Mouse (Mus musculus): ENCODE data around the gene Thtpa. TPM values are rescaled to one million over a fixed set of nuclear protein-coding genes. Genes with fewer than 3 reads are reported as not detected.
A peak's percentile ranks its signal among the peaks of the same experiment; 100 is the strongest.

The Thtpa gene
- polyA plus RNA-seq, 1 experiment from 2014 or later, result 11.8 TPM

DNA sequence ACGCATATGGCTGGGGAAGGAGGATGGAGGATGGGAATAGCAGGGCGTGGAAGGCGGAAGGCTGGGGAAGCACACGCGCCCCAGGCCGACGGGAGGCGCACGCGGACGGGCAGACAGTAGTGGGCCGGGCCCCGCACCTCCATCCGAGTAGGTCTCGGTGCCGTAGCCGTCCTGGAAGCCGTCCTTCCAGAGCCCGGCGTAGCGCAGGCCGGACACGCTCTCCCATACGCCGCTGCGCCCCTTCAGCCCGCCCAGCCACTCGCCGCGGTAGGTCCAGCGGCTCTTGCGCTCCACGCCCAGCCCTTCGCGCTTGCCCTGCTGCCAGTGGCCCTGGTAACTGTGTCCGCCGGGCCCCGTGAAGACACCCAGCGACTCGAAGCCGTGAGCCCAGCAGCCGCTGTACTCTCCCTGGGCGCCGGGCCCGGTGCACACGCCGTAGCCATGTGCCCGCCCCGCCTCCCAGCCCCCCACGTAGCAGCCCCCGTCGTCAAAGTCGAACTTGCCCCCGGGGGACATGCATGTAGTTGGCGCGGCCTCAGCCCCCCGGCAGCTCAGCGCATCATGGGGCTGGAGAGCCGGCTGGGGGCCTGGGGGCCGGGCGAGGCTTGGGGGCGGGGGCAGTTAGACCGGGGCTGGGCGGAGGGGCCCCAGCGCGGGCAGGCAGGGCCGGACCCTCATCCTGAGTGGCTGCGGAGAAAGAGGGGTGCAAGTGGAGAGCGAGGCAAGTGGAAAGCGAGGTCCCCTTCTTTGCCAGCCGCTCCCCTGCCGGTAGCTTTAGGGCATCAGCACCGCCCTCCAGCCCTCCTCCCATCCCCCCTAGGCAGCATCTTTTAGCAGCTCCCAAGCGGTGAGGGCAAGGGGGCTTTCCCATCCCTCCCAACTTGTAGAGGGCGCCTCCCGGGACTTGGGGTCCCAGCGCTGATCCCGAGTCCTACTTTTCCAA is 20.4 kb downstream of the Thtpa start:
- TF ChIP-seq EP300 (optimal IDR thresholded peaks at IDR 0.05) (no peak), CTCF (IDR thresholded peaks at IDR 0.05; ENCODE audit: low read depth) (peak; percentile 59)
- 1% methylated on average over 44 of the region's 78 CpGs for WGBS
- Histone ChIP-seq H3K4me2 (replicated peaks; ENCODE audit: low read depth) (peak overlapping the region; percentile 100), H3K4me1 (replicated peaks; ENCODE audit: control insufficient read depth, insufficient read depth) (peaks cover 4% of the 10 kb centered on the region; the same call in 1 of the 2 replicates), H3K9ac (ENCODE audit: low read length) (peak overlapping the region; percentile 62), H3K4me3 (ENCODE audit: low read depth, low read length) (peak overlapping the region; percentile 57), H3K27ac (replicated peaks) (no peak overlapping the region), H3K9me3 (ENCODE audit: control insufficient read depth, low read length) (no peaks in the 10 kb centered on the region), H3K36me3 (ENCODE audit: control insufficient read depth, insufficient read depth, low read length) (no peaks in the 10 kb centered on the region), H3K27me3 (ENCODE audit: control insufficient read depth, insufficient read depth, low read length) (peaks cover 6% of the 10 kb centered on the region; the same call in 1 of the 2 replicates)
- ATAC-seq (ENCODE audit: low FRiP score, low TSS enrichment) (peak; percentile 70), DNase-seq (ENCODE audit: low spot score) (peak; percentile 70)

DNA sequence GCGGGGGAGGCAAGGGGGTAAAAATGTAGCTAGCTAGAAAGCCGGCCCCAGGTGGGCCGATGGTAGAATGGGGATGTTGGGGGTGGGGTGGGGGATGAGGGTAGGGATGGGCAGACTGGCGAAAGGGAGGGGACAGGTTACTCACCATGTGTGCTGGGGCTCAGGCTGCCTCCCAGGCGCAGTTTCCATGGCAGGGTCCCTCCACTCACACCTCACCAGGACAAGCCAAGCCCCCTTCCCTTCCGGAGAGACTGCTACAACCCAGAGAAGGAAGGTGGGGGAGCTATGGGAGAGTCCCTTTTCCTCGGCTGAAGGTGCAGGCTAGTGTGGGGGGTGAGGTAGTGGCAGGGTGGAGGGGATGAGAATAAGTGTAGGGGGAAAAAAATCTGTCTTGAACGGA is 21.3 kb downstream of the Thtpa start:
- Histone ChIP-seq H3K9ac (ENCODE audit: low read length) (no peak overlapping the region), H3K27me3 (ENCODE audit: control insufficient read depth, insufficient read depth, low read length) (peaks cover 6% of the 10 kb centered on the region; the same call in 1 of the 2 replicates), H3K4me3 (ENCODE audit: low read depth, low read length) (peak overlapping the region; percentile 57), H3K27ac (replicated peaks) (no peak overlapping the region), H3K36me3 (ENCODE audit: control insufficient read depth, insufficient read depth, low read length) (no peaks in the 10 kb centered on the region), H3K9me3 (ENCODE audit: control insufficient read depth, low read length) (no peaks in the 10 kb centered on the region), H3K4me1 (replicated peaks; ENCODE audit: control insufficient read depth, insufficient read depth) (peaks cover 4% of the 10 kb centered on the region; the same call in 1 of the 2 replicates), H3K4me2 (replicated peaks; ENCODE audit: low read depth) (peak overlapping the region; percentile 100)
- DNase-seq (ENCODE audit: low spot score), result no peak
- TF ChIP-seq EP300 (optimal IDR thresholded peaks at IDR 0.05) (no peak), CTCF (IDR thresholded peaks at IDR 0.05; ENCODE audit: low read depth) (no peak)
- ATAC-seq (ENCODE audit: low FRiP score, low TSS enrichment), result no peak
- 2% methylated on average over 8 of the region's 8 CpGs for WGBS

DNA sequence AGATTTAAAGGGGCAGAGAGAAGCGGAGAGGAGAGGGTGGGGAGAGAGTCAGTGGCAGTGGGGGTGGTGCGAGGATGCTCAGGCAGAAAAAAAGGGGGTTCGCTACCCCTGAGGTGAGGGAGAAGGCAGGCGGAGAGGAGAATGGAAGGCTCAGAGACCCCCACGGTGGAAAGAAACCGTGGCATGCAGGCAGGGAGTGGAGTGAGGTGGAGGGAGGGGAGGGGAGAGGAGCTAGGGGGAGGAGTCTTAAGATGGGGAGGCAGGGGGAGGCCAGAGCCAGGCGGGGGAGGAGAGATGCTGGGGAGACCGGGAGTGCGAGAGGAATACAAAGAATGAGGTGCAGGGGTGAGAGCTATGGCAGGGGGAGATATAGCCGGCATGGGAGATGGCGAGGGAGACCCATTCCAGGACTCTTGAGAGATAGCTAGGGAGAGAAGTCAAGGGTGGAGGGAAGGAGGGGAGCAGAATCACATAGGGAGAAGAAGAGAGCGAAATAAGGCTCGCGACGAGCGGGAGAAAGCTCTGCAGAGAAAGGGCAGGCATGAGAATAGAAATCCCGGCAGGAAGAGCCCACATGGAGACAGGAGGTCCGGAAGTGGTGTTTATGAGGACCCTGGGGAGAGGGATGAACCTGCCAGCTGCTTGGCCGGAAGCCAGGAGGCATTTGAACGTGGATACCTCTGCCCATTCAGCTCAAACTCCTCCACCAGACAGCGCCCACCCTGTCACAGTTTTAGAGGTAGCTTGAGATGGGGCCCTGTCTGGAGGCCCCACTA is 22.0 kb downstream of the Thtpa start, which contains the start of gene Jph4:
Jph4 (minus strand) TSS at position 511 of the 776 bp plus-strand sequence.
- peak within 1 kb of the TSS; percentile 100 for H3K4me2 ChIP-seq (replicated peaks; ENCODE audit: low read depth)
- TF ChIP-seq EP300 (optimal IDR thresholded peaks at IDR 0.05) (no peak), CTCF (IDR thresholded peaks at IDR 0.05; ENCODE audit: low read depth) (no peak)
- no peak within 1 kb of the TSS; the same call in 1 of the 2 replicates for H3K27ac ChIP-seq (replicated peaks)
- DNase-seq (ENCODE audit: low spot score), result no peak
- no peaks in the 10 kb centered on the region for H3K9me3 ChIP-seq (ENCODE audit: control insufficient read depth, low read length)
- H3K4me1 ChIP-seq (replicated peaks; ENCODE audit: control insufficient read depth, insufficient read depth), result peaks cover 4% of the 10 kb centered on the region; the same call in 1 of the 2 replicates
- H3K9ac ChIP-seq (ENCODE audit: low read length), result no peak within 1 kb of the TSS
- H3K36me3 ChIP-seq (ENCODE audit: control insufficient read depth, insufficient read depth, low read length), result no peaks in the 10 kb centered on the region
- no peak for ATAC-seq (ENCODE audit: low FRiP score, low TSS enrichment)
- H3K27me3 ChIP-seq (ENCODE audit: control insufficient read depth, insufficient read depth, low read length), result peaks cover 6% of the 10 kb centered on the region; the same call in 1 of the 2 replicates
- H3K4me3 ChIP-seq (ENCODE audit: low read depth, low read length), result peak within 1 kb of the TSS; percentile 57
- WGBS, result 11% methylated on average over 21 of the region's 21 CpGs

DNA sequence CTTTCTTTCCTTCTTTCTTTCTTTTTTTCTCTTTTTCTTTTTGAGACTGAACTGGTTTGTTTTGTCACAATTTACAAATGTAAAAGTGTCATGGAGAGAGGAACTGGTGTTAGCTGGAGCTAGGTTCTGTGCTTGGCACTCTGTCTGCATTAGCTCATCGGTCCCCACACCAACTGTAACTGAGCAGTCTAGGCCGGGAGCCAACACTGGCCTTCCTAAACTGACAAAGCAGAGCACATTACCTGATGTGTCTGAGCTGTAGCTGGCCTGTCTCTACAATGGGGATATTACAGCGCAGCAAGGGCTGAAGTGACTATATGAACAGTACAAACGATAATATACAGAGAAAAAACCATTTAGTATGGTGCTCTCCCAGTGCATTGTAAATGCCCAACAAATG is 24.3 kb downstream of the Thtpa start:
- ATAC-seq (ENCODE audit: low FRiP score, low TSS enrichment) (no peak), DNase-seq (ENCODE audit: low spot score) (no peak)
- H3K9ac ChIP-seq (ENCODE audit: low read length), result no peak overlapping the region
- H3K4me2 ChIP-seq (replicated peaks; ENCODE audit: low read depth), result no peak overlapping the region
- H3K4me1 ChIP-seq (replicated peaks; ENCODE audit: control insufficient read depth, insufficient read depth), result peaks cover 4% of the 10 kb centered on the region; the same call in 1 of the 2 replicates
- no peak for TF ChIP-seq EP300 (optimal IDR thresholded peaks at IDR 0.05)
- H3K4me3 ChIP-seq (ENCODE audit: low read depth, low read length), result no peak overlapping the region
- H3K27ac ChIP-seq (replicated peaks), result no peak overlapping the region
- no peaks in the 10 kb centered on the region for H3K36me3 ChIP-seq (ENCODE audit: control insufficient read depth, insufficient read depth, low read length)
- WGBS, result 76% methylated on average over 4 of the region's 4 CpGs
- H3K27me3 ChIP-seq (ENCODE audit: control insufficient read depth, insufficient read depth, low read length), result peaks cover 6% of the 10 kb centered on the region; the same call in 1 of the 2 replicates
- H3K9me3 ChIP-seq (ENCODE audit: control insufficient read depth, low read length), result no peaks in the 10 kb centered on the region

DNA sequence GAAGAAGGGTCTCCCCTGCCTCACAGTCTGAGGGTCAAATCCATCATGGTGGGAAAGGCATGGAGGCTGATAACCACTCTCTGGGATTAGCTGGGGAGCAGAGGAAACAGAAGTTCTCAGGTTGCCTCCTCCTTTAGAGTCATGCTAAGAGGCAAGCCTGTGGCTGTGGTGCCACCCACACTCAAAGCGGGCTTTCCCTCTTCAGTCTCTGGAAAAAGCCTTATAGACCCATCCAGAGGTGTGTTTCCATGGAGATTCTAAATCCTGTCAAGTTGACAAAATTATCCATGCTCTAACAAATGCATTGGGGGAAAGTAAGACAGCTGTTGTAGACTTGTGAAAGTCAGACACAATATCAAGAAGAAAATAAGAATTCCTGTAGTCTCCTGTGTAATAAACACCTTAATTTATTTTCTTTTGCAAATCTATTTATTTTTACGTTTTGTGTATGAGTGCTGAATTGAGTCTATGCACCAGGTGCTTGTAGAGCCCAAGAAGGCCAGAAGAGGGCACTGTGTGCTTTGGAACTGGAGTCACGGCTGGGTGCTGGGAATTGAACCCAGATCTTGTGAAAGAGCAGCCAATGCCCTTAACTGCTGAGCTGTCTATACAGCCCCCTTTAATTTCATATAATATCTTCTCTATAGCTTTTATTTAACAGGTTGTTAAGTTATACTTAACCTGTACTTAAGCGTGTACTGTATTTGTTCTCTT is 25.0 kb downstream of the Thtpa start:
- no peak overlapping the region for H3K4me2 ChIP-seq (replicated peaks; ENCODE audit: low read depth)
- H3K9ac ChIP-seq (ENCODE audit: low read length), result no peak overlapping the region
- H3K4me3 ChIP-seq (ENCODE audit: low read depth, low read length), result no peak overlapping the region
- 70% methylated on average over 4 of the region's 4 CpGs for WGBS
- TF ChIP-seq EP300 (optimal IDR thresholded peaks at IDR 0.05) (no peak), CTCF (IDR thresholded peaks at IDR 0.05; ENCODE audit: low read depth) (peak; percentile 50)
- no peaks in the 10 kb centered on the region for H3K4me1 ChIP-seq (replicated peaks; ENCODE audit: control insufficient read depth, insufficient read depth)
- no peaks in the 10 kb centered on the region; the same call in 1 of the 2 replicates for H3K27me3 ChIP-seq (ENCODE audit: control insufficient read depth, insufficient read depth, low read length)
- H3K9me3 ChIP-seq (ENCODE audit: control insufficient read depth, low read length), result no peaks in the 10 kb centered on the region
- no peaks in the 10 kb centered on the region for H3K36me3 ChIP-seq (ENCODE audit: control insufficient read depth, insufficient read depth, low read length)
- ATAC-seq (ENCODE audit: low FRiP score, low TSS enrichment), result no peak
- DNase-seq (ENCODE audit: low spot score), result no peak
- no peak overlapping the region for H3K27ac ChIP-seq (replicated peaks)

All from stomach, postnatal 0 days (tissue).